Mouse (Mus musculus): ENCODE measurements at regions not wholly inside any gene's neighbourhood (a gene's known extent, or its start where the extent isn't known, plus 50 kb on each side); places are given as distances from the start of the nearest gene placed in this dataset.
"Not testable (repeated sequence)": the region's sequence is repeated elsewhere in the genome, so short reads cannot be mapped to it uniquely, and the experiment has no call there.

DNA sequence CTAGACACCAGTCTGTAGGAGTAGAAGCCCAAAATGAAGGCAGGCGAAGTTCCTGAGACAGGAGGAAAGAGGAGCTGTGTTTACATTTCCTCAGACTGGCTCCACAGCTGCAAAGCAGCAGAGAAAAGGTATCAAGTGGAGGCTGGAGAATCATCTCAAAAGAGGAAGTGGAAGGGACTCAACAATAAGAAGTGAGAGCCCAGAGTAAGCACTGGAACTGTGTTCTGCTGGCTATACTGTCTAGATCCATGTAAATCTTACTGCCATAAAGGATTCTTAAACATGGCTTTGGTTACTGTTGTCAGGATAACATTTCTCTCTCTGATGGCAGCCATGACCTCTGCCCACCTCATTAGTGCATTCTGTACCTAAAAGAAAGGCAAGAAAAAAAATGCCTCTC, 261.7 kb upstream of the Gdi2 start:
- TF ChIP-seq CTCF (IDR thresholded peaks at IDR 0.05; ENCODE audit: low read depth, low read length); POLR2AphosphoS5 (IDR thresholded peaks at IDR 0.05; ENCODE audit: insufficient replicate concordance, low read depth, low read length); GATA1 (IDR thresholded peaks at IDR 0.05; ENCODE audit: borderline replicate concordance, low read length); TAL1 (conservative IDR thresholded peaks at IDR 0.05; ENCODE audit: low read depth, low read length): not testable (repeated sequence)
